Mouse (Mus musculus) lung, postnatal 25 days (tissue): ENCODE measurements around the gene Lin28b.

Experiments used
- DNase-seq: peaks from one replicate; pipeline ENCODE4 v3.0.0; 2022; ENCODE audit warnings: low spot score

Gene Lin28b

DNA sequence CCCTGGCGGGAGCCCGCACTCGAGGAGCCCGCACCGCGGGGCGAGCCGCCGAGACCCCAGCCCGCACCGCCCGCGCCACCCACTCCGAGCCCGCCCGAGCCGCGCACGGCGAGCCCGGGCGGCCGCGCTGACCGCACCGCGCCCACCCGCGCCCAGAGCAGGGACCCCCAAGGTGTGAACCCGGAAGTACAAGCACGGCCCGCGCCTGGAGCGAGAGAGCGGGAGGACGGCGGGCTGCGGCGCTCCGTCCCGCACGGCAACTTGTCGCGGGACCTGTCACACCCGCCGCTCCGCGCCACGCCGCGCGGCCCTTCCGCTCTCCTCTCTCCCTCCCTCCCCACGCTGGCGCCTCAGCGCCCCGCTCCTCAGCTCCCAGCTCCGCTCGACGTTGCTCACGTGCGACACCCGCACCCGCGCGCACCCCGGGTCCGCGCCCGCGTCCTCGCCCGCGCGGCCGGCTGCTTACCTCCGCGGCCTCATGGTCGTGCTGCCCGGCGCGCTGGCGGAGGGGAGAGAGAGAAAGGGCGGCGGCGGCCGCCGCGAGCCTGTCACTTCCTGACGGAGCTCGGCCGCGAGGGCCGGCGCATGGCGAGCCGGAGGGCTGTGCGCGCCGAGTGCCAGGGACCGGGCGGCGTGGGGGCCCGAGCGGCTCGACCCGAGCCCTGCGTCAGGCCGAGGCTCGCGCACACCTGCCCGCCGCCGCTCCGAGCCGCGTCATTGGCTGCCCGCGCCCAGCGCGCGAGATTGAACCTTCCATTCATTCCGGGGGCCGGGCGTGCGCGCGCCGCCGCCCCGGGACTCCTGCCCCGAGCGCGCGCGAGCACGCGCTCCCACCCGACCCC lies at the start of gene Lin28b:
Gene Lin28b (minus strand): TSS at position 635 of the 842 bp plus-strand sequence.
- no peak for DNase-seq

DNA sequence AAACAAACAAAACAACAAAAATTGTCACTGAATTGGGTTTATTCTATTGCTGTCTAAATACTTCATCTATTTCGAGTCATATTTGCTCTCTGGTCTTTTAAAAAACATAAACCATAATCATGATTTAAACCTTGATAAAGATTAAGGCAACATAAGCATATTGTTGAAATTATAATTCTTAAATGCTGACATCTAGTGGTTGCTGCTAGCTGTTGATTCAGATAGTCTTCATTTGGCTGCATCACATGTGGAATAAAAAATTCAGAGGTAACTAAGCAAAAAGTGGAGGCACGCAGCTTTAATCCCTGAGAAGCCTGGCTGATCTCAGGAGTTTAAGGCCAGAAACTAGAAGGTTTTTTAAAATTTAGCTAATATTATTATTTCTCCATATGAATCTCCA lies 25.6 kb upstream of the Lin28b start:
- DNase-seq = no peak

DNA sequence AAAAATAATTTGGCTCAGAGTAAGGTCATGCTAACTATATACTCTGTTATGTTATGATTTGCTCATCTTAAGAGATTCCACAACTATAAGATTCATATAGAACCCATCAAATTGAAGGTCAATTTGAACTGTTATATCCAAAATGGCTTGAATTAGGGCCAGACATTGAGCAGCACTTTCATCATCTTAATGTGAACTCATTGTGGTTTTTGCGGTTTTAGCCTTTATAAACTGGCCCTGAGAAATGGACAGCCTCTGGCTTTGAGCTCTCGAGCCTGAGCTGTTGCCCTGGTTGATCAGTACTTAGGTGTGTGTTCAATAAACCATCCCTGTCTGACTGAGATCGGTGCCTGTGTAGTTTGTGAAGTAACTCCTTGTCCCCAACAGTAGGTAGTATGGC lies 24.5 kb upstream of the Lin28b start:
- DNase-seq = no peak

GRCm38 (mm10) chr10:45500259-45500658 lies 14.1 kb upstream of the Lin28b start:
- no peak for DNase-seq

- DNase-seq = no peak
Observed at GRCm38 (mm10) chr10:45486603-45486946, 380 bp upstream of the Lin28b start.

- DNase-seq = no peak
Observed at GRCm38 (mm10) chr10:45485226-45485760, 902 bp downstream of the Lin28b start.

- no peak for DNase-seq
Observed at GRCm38 (mm10) chr10:45483210-45483609, 3.0 kb downstream of the Lin28b start.

GRCm38 (mm10) chr10:45473663-45474333 lies 12.4 kb downstream of the Lin28b start:
- no peak for DNase-seq

DNA sequence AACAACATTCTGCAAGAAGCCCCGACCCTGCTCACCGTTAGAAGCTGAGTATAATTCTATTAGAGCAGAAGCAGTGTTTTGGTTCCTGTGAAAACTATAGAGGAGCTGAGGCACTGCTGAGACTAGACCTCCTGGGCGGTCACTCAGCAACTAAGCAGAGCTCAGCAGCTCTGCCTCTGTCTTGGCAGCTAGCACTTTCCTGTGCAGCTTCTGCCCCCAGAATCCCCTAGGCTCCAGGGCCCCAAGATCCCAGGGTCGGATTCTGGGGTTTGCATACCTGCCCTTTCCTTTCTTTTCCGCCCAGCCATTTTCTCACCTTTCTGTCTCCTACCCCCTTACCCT lies 13.1 kb downstream of the Lin28b start:
- DNase-seq = no peak

DNA sequence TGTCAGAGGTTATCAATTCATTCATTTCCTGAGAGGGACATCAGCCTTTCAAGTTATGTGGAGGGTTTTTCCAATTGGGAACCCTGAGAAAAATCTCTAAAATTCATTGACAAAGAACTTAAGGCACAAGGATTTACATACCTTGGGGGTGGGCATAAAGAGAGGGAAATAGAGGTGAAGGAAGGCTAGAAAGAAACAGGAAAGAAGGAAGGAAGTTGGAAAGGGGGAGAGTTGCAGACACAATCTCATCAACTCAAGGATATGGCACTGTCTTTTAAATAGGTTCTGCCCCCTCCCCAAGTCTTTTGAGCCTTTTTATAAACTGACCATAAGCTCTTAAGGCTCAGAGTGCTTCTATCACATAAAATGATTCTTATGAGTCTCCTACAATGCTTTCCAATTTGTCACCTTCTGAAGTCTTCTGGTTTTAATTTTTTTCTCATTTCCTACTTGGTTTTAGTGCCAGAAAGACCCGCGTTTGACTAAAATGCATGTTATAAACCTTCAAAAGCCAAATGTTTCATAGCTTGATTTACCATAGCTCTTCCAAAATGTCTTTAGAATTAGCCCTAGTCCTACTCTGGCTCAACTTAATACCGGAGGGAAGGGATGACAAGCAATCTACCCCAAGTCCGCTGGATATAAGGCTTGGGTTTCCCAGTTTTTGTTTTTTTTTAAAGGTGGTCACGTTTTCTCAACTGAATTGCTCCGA lies 13.6 kb downstream of the Lin28b start:
- no peak for DNase-seq

- DNase-seq = no peak
Observed at GRCm38 (mm10) chr10:45471321-45471720, 14.9 kb downstream of the Lin28b start.

DNA sequence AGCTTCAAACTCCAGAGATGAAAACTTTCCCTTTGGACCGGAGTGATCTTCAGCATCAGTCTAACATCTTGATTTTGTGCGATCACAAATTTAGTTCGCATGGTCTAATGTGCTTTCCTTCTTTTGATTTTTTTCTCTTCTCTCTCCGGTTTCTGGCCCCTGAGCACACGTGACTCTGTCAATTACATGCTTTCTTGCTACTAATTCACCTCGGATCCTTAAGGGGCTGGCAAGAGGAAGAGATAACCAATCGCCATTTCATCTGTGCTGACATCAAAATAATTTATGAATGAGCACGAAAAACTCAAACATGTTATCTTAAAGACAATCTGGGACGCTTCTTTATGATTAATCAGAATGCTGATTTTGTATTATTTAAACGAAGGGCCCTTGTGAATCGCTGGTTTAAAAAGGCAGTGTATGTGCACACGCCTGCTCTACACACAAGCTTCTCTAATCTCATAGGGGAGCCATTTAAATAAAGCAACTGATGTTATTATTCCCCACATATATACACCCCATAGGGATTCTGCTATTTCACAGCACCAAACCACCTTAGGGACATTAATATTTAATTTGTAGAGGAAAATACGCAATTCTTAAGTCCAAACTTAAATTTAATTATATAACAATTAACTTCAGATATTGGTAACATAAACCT lies 16.0 kb downstream of the Lin28b start:
- DNase-seq = no peak

- no peak for DNase-seq
Observed at GRCm38 (mm10) chr10:45469027-45469996, 16.9 kb downstream of the Lin28b start.

GRCm38 (mm10) chr10:45468180-45468915 lies 17.8 kb downstream of the Lin28b start:
- DNase-seq = no peak

GRCm38 (mm10) chr10:45458637-45459036 lies 27.6 kb downstream of the Lin28b start:
- DNase-seq = no peak

DNA sequence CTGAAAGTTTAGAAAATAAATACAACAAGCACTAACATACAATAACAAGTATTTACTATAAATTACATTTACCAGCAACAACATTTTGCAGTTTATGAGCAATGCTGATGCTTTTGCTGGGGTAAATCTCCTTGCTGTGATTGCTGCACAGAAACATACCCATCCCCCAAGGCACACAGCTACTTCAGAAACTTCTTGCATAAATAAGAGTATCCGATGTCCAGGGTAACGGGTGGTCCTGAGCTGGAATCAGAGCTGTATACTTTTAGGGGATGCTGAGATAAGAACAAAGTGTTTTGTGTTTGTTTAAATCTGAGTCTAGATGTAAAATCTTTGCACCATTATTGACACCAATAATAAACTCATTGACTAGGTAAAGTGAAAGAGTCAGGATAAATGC lies 28.1 kb downstream of the Lin28b start:
- no peak for DNase-seq

DNA sequence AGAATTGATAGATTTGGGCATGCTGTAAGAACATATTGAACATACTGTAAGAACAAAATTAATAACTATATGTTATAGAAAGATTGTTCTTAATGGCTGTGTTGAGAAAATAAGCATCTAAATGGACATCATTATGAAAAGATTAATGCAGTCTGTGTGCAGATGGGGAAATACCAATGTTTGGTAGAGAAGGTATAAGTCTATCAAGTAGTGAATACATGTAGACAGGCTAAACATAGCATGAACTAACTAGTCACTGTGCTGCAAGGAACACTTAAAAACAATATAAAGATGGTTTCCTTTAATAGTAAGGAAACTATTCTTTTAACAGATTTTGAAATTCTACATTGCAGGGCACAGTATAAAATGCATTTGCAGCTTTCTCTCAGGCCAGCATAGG lies 39.6 kb downstream of the Lin28b start:
- no peak for DNase-seq

GRCm38 (mm10) chr10:45446215-45446614 lies 40.0 kb downstream of the Lin28b start:
- DNase-seq = no peak

DNA sequence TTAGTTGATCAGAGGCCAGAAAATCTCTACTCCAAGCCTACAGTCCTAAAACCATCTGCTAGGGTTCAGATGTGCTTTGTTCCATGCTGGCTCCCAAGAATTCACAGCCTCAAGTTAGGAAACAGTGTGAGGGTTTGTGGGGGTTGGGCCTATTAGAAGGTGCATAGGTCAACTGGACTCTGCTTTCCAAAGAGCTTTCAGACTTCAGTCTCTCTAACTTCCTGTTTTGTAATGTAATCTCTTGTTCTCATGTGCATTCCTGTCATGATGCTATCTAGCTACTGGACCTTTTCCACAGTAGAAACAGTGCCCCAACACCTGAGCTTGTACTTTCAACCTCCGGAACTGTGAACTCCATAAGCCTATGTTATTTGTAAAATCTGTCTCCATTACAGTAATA lies 63.8 kb downstream of the Lin28b start:
- no peak for DNase-seq

DNA sequence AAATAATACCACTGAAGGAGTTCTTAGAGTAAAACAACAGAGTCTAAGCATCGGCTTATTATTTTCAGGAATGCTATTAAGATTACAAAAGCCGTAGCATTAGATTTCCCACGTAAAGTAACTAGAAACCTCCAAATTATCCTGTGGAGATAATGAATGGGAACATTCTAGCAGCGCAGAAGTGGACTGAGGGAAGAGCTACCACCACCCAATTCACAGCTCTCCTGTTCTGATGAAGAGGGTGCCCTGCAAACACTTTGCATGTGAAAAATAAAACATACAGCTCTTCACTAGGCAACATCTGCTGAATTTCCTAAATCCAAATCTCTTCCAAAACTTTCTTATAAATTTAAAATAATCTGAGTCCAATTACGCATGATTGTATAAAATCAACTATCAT lies 74.1 kb downstream of the Lin28b start:
- no peak for DNase-seq
